Mouse (Mus musculus) T-helper 1 cell (primary cell): ENCODE results near the gene Pmm2.

Source experiments
- in situ Hi-C: fragments of 300-600 bp; cut with MboI, MseI; formaldehyde crosslinking; loops from one replicate; pipeline ENCODE4 v1.15.1; 2025; ENCODE audit warnings: high pct_unique_total_duplicates

Pmm2 gene

DNA sequence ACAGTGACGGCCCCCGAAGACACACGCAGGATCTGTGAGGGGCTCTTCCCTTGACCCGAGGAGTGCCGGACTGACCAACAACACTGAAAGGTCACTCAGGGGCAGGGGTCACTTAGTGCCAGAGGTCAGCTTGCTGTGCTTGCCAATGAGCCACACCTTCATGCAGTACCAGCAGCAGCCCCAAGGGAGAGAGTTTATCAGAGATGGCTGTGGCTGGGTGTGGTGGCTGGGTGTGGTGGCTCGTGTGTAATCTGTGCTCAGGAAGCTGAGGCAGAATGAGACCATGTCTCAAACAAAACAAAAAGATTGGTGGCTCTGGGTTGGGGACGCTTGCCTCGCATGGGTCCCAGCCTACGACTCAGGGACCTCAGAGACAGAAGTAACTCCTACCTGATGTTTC lies 18.1 kb downstream of the Pmm2 start:
- in situ Hi-C loops, result loop anchor here (5.0 kb wide), 1 partner anchor 248 kb away; no protein-coding TSS in a partner anchor

DNA sequence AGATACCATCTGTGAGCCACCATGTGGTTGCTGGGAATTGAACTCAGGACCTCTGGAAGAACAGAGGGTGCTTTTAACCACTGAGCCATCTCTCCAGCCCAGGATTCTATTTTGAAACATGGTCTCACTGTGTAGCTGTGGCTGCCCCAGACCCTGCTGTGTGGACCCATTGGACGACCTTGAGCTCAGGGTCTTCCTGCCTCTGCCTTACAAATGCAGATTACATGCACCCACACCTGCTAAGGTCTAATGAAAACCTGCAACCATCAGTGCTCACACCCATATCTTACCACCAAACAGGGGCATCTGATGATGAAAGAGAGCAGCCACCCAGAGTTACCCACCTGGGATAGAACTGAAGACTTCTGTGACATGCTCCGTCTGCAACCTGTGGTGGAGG lies 18.8 kb downstream of the Pmm2 start:
- in situ Hi-C loops, result loop anchor here (5.0 kb wide), 1 partner anchor 249 kb away; no protein-coding TSS in a partner anchor

DNA sequence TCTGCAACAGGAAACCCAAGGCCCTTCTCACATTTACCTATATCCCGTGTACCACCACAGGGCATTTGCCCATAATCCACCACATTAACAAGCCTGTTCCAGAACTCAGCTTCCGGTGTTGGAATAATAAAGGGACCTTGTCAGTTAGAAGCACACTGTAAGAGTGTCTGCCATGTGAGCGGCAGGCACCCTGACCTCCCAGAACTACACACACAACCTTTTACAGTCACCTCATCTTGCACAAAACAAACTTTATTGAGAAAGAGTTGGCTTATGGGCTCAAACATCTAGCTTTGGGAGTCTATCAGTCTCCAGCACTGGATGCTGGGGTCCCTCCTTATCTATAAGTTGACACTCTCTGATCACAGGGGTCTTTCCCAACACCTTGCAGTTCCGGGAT lies 20.9 kb downstream of the Pmm2 start:
- in situ Hi-C loops, result loop anchor here (5.0 kb wide), 1 partner anchor 251 kb away; no protein-coding TSS in a partner anchor

DNA sequence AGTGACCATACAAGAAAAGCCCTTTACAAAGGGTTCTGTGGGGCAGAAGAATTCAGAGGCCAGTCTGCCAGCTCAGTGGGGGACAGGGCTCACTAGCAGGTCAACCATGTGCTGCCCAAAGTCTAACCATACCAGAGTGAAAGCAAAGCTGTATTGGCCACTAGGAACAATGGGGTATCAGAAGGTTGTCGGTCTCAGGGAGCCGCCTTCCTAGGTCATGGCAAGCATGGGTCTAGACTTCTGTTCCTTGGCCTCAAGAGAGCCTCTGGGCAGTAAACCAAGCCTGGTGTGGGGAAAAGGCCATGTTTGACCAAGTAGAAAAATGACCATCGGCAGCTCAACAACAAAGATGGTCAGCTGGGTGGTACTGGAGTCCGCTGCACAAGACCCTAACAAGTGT lies 21.3 kb downstream of the Pmm2 start:
- in situ Hi-C loops, result loop anchor here (5.0 kb wide), 1 partner anchor 251 kb away; no protein-coding TSS in a partner anchor

DNA sequence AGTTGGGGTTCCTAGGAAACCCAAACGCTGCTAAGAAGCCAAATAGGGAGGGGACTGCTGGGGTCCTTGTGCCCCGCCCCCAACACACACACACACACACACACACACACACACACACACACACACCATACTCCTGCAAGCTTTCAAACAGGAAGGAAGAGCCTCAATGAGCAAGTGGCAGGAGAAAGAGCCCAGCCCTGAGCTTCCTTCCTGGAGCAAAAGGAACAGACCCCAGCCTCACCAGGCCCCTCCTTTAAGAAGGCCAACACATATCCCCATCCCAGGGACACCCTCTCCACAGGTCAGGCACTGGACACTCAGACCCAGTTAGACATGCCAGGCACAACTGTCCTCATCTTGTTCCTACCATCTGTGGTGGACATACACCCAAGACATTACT lies 25.5 kb downstream of the Pmm2 start:
- in situ Hi-C loops, result no loop called here

DNA sequence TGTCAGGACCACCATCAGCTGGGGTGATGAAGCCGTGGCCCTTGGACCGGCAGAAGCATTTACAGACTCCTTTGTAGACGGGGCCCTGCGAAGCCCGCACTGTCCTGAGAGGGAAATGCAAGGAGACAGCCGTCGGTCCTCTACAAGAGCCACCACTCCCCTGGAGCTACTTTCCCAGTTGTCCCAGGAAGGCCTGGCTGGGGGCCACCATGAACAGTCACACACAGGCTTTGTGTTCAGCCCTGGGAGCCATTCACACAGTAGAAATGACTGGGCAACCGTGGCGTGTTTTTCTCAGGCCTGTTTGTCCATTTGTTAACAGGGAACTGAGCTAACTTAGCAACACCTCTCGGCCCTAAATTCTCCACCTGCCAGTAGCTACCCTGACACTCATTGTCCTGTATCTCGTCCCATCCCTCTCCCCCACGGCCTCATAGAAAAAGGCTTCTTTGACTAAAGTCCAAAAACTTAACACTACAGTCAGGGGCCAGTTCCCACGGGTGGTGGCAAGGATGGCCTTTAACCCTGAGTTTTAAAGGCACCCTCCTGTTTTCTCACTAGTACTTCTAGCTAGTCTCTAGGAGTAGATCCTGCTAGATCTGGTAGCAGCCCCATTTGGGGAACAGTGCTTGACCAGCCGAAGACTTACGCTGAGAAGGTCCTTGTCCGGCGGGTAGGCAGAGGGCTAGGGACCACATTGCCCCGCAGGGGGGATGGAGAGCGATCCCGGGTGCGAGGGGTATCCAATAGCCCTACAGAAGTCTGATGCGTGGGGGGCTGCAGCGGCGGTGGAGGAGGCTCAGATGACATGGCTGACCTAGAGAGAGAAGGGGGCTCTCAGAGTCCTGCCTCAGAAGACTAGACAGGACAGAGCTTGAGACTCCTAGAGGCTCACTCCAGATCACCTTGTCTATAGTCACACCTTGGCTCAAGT lies 26.4 kb downstream of the Pmm2 start:
- in situ Hi-C loops, result no loop called here

DNA sequence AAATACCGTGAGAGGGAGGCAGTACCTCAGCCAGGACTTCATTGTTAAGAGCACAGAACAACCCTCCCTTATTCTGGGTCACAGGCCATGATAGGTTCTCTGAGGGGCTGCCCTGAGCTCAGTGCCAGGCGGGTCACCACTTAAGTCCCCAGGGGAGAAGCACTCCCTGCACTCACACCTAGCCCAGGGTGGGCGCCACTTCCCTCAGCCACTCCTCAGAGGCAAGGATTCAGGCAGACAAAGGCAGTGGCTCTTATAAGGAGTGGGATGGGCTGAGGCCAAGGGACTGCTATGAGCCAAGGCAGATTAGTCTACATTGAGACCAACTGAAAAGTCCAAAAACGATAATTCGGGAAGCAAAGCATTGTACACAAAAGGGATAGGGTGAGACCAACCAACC lies 27.9 kb downstream of the Pmm2 start:
- in situ Hi-C loops, result no loop called here

DNA sequence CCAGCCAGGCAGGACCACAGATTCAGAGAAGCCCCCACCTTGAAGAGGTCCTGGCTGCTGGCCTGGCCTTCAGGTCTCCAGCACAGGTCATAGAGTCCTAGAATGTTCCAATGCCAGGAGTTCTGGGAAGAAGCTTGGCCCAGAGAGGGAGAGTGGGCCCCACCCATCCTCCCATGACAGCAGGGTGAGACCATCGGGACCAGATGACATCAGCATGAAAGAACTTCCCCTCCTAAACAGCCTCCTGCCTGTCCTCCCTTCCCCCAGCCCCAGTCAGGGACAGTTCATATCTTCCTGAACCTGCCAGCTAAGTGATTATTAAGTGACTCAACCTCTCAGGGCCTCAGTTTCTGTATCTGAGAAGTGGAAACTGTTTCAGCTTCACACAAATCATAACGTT lies 29.0 kb downstream of the Pmm2 start:
- in situ Hi-C loops, result no loop called here

DNA sequence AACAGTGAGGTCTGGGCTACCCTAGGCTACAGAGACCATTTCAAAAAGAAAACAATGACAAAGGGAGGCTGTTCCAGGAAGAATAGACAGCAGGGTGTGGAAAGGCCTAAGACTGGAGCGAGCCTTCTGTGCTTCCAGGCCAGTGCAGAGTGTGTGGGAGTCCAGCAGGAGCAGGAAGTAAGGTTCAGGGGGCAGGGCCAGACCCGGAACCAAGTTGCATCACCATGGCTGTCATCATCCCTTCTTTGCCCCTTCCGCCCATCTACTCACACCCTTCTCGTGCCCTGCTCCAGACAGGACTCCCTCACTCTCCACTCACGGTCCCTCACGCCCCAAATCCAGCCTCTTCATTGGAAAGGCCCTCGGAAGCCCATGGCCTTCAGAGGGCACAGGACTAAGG lies 29.8 kb downstream of the Pmm2 start:
- in situ Hi-C loops, result no loop called here

DNA sequence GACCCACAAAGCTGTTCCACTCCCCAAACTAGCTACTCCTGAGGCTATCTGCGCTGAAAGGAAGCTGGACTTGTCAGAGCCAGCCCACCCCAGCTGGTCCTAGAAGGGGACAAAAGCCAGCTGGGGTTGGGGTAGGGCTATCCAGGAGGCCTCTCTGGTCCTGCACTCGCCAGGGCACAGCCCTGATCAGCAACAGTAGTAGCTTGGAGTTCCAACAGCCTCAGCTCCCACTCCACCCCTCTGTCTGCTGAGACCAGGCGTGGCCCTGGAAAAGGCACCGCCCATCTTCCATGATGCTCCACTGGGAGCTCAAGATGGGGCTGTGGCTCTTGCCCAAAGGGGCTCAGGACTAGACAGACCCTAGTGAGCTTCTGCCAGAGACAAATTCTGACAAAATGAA lies 30.3 kb downstream of the Pmm2 start:
- in situ Hi-C loops, result no loop called here

DNA sequence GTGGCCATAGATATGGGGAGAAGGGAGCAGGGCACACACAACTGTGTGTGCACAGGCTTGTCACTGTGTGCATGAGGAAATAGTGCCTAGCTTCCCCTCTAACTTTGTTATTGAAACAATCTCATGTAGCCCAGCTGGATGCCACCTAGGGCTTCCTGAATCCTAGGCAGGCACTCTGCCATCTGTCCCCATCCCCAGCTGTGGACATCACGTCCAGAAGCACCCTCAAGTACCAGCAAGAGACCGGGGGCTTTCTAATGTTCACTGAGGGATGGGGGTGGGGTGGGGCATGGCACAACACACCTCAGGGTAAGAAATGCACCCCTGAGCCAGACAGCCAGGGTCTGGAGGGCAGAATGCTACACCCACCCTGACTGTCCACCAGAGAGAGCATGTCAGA lies 30.9 kb downstream of the Pmm2 start:
- in situ Hi-C loops, result no loop called here

DNA sequence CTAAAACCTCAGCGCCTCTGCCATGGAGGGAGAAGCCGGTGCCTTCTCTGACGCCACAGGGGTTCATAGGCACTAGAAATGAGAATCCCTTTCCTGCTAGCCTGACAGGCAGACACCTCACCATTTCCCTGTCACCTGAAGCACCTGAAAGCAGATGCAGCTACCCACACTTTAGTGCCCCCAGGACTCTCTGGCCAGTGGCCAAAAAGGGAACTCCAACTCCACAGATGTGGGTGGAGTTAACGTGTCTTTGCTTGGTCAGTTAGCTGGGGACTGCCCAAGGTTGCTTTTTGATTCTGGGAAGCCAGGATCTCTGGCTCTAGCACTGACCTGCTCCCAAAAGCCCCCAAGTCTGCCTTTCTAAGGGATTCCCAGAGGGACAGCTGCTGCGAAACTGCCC lies 32.0 kb downstream of the Pmm2 start:
- in situ Hi-C loops, result no loop called here

DNA sequence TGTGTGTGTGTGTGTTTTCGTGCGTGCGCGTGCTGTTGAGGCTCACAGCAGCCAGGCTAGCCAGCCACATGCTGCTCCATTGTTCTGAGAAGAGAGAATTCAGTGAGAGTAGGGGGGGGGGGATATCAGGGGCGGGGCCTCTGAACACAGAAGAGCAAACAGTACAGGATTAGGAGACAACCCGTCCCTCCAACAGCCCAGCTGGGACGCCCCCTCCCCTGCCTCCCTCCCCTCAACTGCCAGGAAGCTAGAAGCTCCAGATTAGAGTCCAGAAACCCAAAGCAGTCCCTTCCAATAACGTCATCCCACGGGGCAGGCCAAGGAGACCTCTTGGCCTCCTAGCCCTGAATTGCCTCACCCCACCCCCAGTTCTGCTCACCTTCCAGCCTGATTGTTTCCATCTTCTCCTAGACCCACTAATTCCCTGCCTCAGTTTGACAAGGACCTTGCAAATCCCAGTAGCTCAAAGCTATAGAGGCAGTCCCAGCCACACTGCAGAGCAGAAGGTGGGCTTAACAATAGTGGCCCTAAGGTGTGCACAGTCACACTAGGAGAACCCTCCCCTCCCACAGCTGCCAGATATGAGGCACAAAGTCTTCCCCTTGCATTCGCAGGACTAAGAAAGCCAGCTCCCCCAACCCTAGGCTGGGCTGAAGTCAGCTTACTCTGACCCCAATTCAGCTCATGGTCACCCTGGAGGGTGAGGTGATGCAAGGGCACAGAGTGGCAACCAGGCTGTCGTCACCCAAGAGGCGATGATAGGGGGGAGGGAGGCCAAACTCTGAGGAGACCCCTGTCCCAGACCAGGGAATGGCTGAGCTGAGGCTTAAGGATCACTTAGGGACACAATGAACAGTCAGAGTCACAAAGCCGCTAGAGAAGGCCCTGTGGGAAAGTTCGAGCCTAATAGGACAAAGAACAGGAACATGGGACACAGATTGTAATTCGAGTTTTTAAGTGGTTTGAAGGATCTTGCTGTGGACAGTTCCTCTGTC lies 32.9 kb downstream of the Pmm2 start:
- in situ Hi-C loops, result no loop called here

DNA sequence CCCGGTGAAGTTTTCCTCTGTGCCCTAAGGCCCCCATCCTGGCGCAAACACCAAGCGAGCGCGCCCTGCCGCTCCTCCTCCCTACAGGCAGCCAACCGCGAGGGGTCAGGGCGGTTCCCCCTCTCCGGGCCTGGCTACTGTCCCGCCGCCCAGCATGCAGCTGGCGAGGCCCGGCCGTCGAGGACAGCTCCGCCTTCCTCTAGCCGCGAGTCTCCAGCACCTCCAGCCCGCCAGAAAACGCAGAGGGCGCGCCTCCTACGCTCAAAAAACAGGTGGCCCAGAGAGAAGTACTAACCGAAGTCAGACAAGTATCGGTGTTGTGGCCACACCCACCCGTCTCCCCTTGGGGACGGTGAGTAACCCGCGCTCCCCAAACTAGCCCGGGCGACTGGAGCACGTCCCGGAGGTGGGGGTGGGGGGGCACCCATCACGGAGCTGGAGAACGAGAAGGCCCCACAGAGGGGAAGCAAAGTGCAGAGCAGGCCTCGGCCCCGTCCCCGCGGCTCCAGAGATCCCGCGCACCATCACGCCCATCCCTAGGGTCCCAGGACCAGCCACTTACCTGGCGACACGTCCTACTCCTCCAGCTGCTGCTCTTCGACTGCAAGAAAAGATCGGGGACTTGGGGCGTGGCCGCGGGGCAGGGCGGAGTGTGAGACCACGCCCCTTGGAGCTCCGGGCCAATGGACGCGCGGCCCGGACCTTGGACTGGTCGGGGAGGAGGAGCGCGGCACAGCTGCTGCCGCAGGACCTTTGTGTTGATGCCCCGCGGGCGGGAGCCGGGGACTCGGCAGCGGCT lies 34.3 kb downstream of the Pmm2 start, which contains the start of gene Carhsp1:
Gene Carhsp1 (minus strand): TSS at position 605 of the 799 bp plus-strand sequence.
- in situ Hi-C loops, result no loop called here

DNA sequence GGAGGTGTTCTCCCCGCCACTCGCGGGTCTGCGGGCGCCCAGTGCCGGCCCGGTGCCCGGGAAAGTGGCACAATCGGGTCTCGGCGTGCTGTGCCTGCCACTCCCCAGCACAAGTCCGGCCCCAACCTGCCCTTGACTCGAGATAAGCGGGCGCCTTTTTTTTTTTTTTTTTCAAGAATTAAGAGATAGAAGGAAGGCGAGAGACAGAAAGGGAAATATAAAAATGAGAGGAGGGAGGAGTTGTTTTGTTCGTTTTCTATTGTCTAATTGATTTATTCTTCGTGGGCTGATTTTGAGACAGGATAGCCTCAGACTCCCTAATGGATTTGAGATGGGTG lies 34.8 kb downstream of the Pmm2 start:
- in situ Hi-C loops, result no loop called here

DNA sequence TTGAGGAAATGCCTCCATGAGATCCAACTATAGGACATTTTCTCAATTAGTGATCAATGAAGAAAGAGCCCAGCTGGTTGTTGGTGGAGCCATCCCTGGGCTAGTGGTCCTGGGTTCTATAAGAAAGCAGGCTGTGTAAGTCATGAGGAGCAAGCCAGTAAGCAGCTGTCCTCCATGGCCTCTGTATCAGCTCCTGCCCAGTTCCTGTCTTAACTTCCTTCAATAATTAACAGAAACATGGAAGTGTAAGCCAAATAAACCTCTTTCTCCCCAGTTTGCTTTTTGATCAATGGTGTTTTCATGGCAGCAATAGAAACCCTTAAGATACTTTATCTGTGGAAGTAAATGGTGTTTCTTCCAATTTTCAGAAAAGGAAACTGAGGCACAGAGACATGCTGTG lies 35.3 kb downstream of the Pmm2 start:
- in situ Hi-C loops, result no loop called here

DNA sequence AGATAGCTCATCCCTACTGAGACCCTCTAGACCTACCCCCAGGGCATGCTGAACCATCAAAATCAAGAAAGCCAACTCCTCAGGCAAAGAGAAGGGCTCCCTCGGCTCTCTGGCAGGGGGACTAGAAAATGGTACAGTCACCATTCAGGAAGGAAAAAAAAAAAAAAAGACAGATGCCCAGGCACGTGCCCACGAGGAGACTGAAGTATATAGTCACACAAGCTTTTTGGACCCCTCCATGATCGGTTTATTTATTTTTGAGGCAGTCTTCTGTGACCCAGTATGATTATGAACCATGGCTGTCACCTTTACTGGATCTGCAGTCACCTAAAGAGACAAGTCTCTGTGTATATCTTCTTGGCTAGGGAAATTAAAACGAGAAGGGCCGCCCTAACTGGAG lies 35.9 kb downstream of the Pmm2 start:
- in situ Hi-C loops, result no loop called here

DNA sequence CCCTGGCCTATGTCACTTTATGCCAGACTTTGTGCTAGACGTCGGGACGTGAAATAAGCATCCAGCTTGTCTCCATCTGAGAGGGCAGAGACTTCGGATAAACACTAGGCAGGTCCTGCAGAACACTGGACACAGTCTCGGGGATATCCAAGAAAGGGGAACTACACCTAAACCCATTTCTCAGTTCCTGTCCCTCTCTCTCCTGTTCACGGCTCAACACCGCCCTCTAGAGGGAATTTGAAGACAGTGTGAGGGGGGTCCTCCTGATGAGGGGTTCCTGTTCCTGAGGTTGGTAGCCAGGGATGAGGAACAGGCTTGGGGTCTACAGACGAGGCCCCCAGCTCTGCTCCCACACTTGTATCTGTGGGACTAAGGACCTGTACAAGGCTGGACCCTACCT lies 36.7 kb downstream of the Pmm2 start:
- in situ Hi-C loops, result no loop called here

DNA sequence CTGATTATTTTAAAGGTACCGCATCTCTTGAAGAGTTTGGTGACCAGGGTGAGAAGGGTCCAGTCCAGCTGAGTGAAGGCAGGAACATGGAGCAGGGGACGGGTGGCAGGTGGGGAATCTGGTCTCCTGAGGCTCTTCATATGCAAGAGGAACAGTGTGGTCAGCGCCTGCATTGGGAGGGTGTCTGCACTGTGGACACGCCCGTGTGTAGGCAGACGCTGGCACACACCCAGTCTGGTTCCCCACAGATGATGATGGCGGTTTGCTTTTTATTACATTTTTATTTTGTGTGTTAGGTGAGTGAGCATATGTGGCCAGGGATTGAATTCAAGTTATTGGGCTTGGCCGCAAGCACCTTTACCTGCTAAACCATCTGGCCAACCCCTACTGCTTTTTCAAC lies 38.1 kb downstream of the Pmm2 start:
- in situ Hi-C loops, result loop anchor here (5.0 kb wide), 2 partner anchors 33 to 183 kb away; no protein-coding TSS in a partner anchor

DNA sequence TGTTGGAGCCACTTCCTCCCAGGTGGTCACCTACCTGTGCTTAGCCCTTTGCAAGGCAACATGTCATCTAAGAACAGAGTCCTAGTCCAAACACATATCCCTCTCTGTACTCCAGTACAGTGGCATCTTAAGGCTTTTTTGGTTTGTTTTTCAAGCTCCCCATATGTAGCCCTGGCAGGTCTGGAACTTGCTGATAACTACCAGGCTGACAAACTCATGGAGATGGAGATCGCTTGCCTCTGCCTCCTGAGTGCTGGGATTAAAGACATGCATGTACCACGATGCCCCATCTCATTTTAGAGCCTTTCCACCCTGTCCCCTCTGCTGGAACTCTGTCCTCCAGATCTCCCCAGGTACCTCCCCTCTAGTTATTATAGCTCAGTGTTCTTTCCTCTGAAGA lies 38.8 kb downstream of the Pmm2 start:
- in situ Hi-C loops, result loop anchor here (5.0 kb wide), 2 partner anchors 34 to 184 kb away; no protein-coding TSS in a partner anchor

DNA sequence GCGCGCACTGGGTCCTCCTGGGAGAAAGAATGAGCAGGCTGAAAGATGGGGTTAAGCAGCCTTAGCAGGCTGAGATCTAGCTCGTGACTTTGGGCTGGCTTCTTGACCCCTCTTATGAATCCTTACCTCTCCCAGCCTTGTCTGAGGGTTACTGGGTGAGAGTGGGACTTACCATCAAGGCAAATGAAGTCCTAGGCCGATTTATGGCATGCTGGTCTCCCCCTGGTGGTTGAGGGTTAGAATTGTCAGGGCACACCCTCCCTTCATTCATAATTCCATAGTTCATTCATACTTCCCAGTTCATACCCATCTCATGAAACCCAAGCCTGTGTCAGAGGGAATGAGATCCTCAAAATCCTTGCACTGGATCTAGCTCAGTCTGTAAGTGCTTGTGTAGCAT lies 39.3 kb downstream of the Pmm2 start:
- in situ Hi-C loops, result loop anchor here (5.0 kb wide), 2 partner anchors 34 to 184 kb away; no protein-coding TSS in a partner anchor
